Mouse (Mus musculus) CH12.LX (cell line): ENCODE measurements at regions not wholly inside any gene's neighbourhood (a gene's known extent, or its start where the extent isn't known, plus 50 kb on each side); places are given as distances from the start of the nearest gene placed in this dataset.

Source experiments
- CTCF ChIP-seq, 2 experiments: IDR thresholded peaks in 1 of 2; conservative IDR thresholded peaks in 1 of 2; 2 replicates each; pipeline ENCODE4 v1.5.1; 2011 to 2012; ENCODE audit warnings: low read depth in 2 of 2, low read length in 2 of 2, improper control_type of control experiment in 1 of 2, inconsistent platforms in 1 of 2, mild to moderate bottlenecking in 1 of 2, moderate library complexity in 1 of 2
- ETS1 ChIP-seq: conservative IDR thresholded peaks from 2 replicates; pipeline ENCODE4 v1.6.1; 2012; ENCODE audit warnings: low read depth, mild to moderate bottlenecking, inconsistent platforms, low read length, improper control_type of control experiment, moderate library complexity
- GABPA ChIP-seq: IDR thresholded peaks from 2 replicates; pipeline ENCODE4 v1.6.1; 2012; ENCODE audit warnings: low read depth, low read length, improper control_type of control experiment, inconsistent platforms; ENCODE audit not compliant: insufficient replicate concordance
- POLR2A ChIP-seq: IDR thresholded peaks from 2 replicates; pipeline ENCODE4 v1.6.1; 2011; ENCODE audit warnings: low read depth, mild to moderate bottlenecking, improper control_type of control experiment, low read length

DNA sequence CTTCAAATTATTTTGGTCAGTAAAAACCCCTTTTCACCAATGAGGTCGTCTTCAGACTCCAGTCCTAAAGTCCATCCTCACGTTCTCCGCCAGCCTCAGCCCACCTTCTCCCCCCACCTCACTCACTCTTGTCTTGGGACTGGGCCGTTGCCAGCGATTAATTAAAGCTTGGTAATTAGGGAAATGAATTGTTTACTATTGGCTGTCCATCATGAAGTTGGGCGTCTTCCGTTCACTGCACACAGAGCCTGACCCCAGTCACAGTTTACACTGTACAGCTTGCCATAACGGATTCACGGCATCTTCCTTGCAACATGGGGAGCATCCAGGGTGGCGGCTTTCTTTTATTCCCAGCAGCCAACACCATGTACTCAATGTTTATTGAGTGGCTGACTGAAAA is 155.4 kb upstream of the Map1b start:
- no peak for TF ChIP-seq GABPA
- no peak for TF ChIP-seq CTCF (conservative IDR thresholded peaks at IDR 0.05 in 1 of 2, IDR thresholded peaks at IDR 0.05 in 1 of 2; ENCODE audit: low read depth in 2 of 2, low read length in 2 of 2)
- no peak for TF ChIP-seq ETS1
- no peak for TF ChIP-seq POLR2A
